Mouse (Mus musculus): ENCODE results near the gene Slc44a1. TPM values are rescaled to one million over a fixed set of nuclear protein-coding genes. Genes with fewer than 3 reads are reported as not detected.

The Slc44a1 gene
- polyA plus RNA-seq (2021): 28.9 TPM

DNA sequence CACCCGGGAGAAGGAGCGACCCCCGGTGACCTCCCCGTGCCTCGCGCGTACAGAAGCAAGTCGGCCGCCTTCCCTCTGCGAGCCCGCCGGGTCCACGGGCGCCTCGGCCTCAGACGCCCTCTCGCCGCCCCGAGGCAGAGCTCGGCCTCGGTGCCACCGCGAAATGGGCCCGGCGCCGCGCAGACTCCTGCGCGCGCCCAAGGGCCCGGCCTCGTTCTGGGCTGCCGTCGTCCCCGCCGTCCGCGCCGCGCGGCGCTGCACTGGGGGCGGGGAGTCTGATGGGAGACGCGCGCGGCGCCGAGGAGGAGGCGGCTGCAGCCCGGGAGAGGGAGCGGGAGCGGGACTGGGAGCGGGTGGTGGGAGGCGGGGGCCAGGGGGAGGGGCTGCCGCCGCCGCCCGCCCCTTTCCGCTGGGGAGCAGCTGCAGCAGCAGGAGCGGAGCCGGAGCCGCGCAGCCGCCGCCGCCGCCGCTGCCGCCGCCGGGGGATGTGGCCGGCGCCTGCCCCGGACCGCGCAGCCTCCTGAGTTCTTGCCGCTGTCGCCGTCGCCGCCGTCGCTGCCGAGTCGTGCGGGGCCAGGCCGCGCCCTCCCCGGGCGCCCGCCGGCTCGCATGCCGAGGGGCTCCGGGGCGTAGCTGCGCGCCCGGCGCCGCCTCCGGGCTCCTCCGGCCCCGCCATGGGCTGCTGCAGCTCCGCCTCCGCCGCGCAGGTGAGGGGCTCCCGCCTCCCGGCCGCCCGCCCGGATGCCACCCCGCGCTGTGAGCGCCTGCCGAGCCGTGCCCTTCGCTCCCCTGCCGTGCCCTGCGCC lies at the start of gene Slc44a1:
TSS of gene Slc44a1 (plus strand) at position 404 of the 806 bp plus-strand sequence.
- ATAC-seq (peak; percentile 96), DNase-seq (ENCODE audit: low read depth, low spot score) (peak; percentile 20)
- in situ Hi-C loops (cut with MboI; ENCODE audit: low pct_unique_long_range_greater_than_20kb): no loop called here
- no peak for TF ChIP-seq CTCF (IDR thresholded peaks at IDR 0.05)
- POLR2A ChIA-PET: interaction anchor here (1.2 kb wide), 2 partner anchors 24 to 142 kb away, joined by 3 to 6 read pairs; no protein-coding TSS in a partner anchor
- H3K27me3 ChIP-seq: no peaks in the 10 kb centered on the region
- CTCF ChIA-PET: interaction anchor here (0.8 kb wide), 1 partner anchor 238 kb away, joined by 3 read pairs; no protein-coding TSS in a partner anchor

DNA sequence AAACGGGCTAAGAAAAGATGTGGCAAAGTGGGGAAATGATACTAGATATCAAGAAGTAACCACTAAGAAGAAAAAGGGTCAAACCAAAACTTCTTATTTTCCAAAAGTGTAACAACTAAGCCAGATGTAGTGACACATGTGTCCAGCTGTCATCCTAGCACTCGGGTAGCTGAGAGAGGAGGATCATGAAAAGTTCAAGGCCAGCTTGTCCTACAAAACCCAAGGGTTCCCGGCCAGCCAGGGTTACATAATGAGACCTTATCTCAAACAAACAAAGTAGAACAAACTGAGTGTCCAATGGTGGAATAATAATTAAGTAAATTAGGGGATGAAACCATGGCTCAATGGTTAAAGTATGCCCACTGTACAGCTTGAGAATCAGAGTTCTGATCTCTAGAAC lies 45.2 kb upstream of the Slc44a1 start:
- CTCF ChIA-PET: interaction anchor here (1.0 to 2.7 kb wide), 4 partner anchors 10 to 149 kb away, joined by 3 to 13 read pairs (median 7); no protein-coding TSS in a partner anchor
- ATAC-seq: no peak
- TF ChIP-seq CTCF (IDR thresholded peaks at IDR 0.05): no peak

DNA sequence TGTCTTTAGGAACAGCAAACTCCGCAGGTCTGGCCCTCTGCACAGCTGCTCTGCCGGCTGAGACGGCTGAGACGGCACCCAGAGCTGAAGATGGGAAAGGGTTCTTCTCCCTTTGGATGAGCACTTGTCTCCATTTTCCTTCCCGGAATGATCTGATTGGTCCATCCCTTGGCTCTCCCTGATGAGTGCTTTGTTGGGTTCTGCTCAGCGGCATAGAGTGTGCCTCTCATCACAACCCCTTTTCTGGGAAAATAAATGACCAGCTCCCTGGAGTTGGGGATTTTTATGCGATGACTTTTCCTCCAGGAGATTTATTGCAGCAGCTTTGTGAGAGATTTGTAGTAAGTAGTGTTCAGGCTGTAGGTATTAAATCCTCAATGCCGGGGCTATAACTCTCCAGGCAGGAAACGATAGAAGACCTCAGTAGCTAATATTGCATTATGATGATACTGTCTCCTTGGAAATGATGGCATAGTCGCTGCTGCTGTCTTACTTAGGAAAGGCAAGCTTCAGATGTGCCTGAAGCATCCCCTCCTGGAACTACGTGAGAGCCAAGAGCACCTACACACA lies 43.5 kb upstream of the Slc44a1 start:
- CTCF ChIA-PET: interaction anchor here (2.6 to 2.7 kb wide), 3 partner anchors 8 to 12 kb away, joined by 10 to 13 read pairs (median 11); no protein-coding TSS in a partner anchor

More for the DNA sequence above, 45.2 kb upstream of the Slc44a1 start:
- no peak for DNase-seq (ENCODE audit: low read depth, low spot score)
- in situ Hi-C loops (cut with MboI; ENCODE audit: low pct_unique_long_range_greater_than_20kb): no loop called here
- H3K27me3 ChIP-seq: no peaks in the 10 kb centered on the region
- POLR2A ChIA-PET: no interaction called here

DNA sequence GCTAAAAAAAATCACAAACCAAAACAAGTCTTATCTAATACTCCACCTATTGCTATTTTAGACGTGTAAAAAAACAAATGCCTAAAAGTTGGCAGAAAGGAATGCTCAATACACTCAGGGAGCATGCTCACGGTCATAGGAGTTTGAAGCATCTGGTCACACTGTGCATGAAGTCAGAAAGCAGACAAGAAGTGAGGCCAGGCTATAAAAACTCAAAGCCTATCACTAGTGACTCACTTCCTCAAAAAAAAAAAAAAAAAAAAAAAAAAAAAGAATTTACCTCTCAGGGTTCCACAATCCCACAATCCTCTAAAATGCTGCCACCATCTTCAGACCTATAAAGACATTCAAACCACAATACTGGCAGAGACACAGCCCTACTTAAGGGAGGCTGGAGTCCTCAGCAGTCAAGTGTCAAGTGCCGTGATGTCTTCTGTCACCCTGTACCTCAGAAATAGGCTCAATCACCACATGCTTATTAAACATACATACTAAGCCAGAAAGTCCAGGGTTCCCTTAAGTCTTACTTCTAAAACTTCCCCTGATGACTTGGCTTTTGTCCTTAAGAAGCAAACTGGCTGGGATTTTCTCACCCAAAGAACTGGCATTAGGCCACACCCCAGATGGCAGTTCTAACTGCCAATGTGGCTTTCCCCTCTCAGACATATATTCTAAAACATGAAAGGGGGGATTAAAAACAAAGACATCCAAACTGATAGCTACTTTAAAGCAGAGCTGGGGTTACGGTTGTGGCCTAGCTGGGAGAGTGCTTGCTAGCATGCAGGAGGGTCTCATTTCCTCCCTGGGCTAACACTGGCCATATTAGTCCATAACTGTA lies 42.7 kb upstream of the Slc44a1 start:
- ATAC-seq: no peak
- H3K27me3 ChIP-seq: no peaks in the 10 kb centered on the region
- in situ Hi-C loops (cut with MboI; ENCODE audit: low pct_unique_long_range_greater_than_20kb): no loop called here
- CTCF ChIA-PET: interaction anchor here (2.6 to 2.7 kb wide), 2 partner anchors 8 to 13 kb away, joined by 10 to 11 read pairs; no protein-coding TSS in a partner anchor
- POLR2A ChIA-PET: no interaction called here
- DNase-seq (ENCODE audit: low read depth, low spot score): no peak
- no peak for TF ChIP-seq CTCF (IDR thresholded peaks at IDR 0.05)

More for the DNA sequence above, 43.5 kb upstream of the Slc44a1 start:
- no peak for TF ChIP-seq CTCF (IDR thresholded peaks at IDR 0.05)
- ATAC-seq (no peak), DNase-seq (ENCODE audit: low read depth, low spot score) (no peak)
- POLR2A ChIA-PET: no interaction called here
- in situ Hi-C loops (cut with MboI; ENCODE audit: low pct_unique_long_range_greater_than_20kb): no loop called here
- no peaks in the 10 kb centered on the region for H3K27me3 ChIP-seq

DNA sequence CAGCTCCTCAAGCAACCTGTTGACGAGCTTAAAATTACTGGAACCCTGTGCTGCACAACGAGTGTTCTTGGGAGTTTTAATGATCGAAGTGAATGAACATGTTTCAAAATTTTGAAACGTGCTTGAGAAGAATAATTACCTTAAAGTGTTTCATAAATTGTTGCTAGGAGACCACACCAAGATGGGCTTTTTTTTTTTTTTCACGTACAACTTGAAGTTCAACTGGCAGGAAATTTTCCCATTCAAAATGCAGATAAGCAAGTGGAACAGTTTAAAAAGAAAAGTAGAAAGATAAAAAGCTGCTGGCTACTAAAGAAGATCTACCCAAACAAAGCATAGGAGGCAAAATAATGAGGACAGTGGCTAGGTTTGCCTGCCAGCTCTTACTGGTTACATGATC lies 41.7 kb upstream of the Slc44a1 start:
- ATAC-seq (no peak), DNase-seq (ENCODE audit: low read depth, low spot score) (no peak)
- ChIA-PET CTCF (interaction anchor here (2.6 kb wide), 1 partner anchor 14 kb away, joined by 10 read pairs; no protein-coding TSS in a partner anchor), POLR2A (no interaction called here)
- H3K27me3 ChIP-seq: no peaks in the 10 kb centered on the region
- no peak for TF ChIP-seq CTCF (IDR thresholded peaks at IDR 0.05)
- in situ Hi-C loops (cut with MboI; ENCODE audit: low pct_unique_long_range_greater_than_20kb): no loop called here

DNA sequence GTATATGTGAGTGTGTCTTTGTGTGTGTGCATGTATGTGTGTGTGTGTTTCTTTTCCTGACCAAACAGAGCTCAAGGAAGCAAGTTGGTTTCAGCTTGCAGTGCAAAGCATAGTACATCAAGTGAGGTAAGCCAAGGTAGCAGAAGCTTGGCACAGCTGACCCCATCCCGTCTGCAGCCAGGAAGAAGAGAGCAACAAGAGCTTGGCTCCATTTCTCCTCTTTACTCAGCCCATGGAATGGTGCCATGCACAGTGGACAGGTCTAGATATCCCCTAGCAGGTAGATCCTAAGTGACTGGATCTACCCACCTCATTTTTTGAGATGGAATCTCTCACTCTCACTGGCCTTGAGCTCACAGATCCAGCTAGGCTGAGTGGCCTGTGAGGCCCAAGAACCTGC lies 40.8 kb upstream of the Slc44a1 start:
- no peaks in the 10 kb centered on the region for H3K27me3 ChIP-seq
- no peak for ATAC-seq
- DNase-seq (ENCODE audit: low read depth, low spot score): no peak
- ChIA-PET CTCF (interaction anchor here (1.1 to 1.4 kb wide), 2 partner anchors 14 to 16 kb away, joined by 3 to 4 read pairs; no protein-coding TSS in a partner anchor), POLR2A (interaction anchor here (0.5 kb wide), 1 partner anchor 126 kb away, joined by 3 read pairs; no protein-coding TSS in a partner anchor)
- in situ Hi-C loops (cut with MboI; ENCODE audit: low pct_unique_long_range_greater_than_20kb): no loop called here
- no peak for TF ChIP-seq CTCF (IDR thresholded peaks at IDR 0.05)

DNA sequence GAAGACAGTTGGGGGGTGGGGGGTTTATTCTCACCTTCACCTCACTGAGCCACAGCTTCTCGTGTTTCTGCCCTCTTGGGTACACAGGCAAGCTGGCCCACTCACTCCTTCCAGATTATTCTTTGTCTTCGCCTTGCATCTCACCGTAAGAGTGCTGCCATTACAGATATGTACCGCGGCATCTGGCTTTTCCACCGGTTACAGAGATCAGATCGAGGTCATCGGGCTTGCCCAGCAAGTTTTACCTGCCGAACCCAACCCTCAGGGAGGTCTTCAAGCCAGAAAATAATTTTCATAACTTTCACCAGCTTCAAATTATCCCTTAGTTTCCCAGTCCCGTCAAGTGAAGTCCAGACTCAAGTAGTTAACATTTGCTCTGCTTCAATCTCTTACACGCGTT lies 36.8 kb upstream of the Slc44a1 start:
- no peak for DNase-seq (ENCODE audit: low read depth, low spot score)
- POLR2A ChIA-PET: no interaction called here
- TF ChIP-seq CTCF (IDR thresholded peaks at IDR 0.05): no peak
- in situ Hi-C loops (cut with MboI; ENCODE audit: low pct_unique_long_range_greater_than_20kb): no loop called here
- CTCF ChIA-PET: interaction anchor here (1.2 kb wide), 1 partner anchor 197 kb away, joined by 3 read pairs; no protein-coding TSS in a partner anchor
- ATAC-seq: no peak
- H3K27me3 ChIP-seq: no peaks in the 10 kb centered on the region

DNA sequence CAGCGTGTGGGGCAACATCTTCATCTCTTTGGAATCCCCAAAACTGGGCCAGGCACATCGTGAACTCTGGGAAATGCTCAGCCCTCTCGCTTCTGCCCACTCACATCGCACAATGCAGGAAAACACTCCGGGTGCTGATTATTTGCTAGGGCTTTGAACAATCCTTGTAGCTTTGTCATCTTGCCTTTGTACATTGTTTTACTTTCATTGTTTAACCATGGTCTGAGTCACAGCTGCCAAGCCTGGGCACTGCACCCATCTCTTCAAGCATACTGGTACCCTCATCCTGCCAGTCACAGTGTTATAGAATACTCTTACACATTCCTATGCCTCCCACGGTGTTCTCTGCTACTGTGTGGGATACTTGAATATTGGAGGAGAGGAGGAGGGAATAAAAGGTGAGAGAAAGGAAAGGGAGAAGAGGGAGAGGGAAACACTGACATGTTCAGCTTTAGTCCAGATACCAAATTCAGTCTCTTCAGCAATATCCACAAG lies 35.7 kb upstream of the Slc44a1 start:
- POLR2A ChIA-PET: interaction anchor here (0.5 kb wide), 1 partner anchor 77 kb away, joined by 3 read pairs; no protein-coding TSS in a partner anchor
- TF ChIP-seq CTCF (IDR thresholded peaks at IDR 0.05): no peak
- CTCF ChIA-PET: interaction anchor here (2.6 kb wide), 1 partner anchor 9 kb away, joined by 11 read pairs; no protein-coding TSS in a partner anchor
- no peak for ATAC-seq
- H3K27me3 ChIP-seq: no peaks in the 10 kb centered on the region
- DNase-seq (ENCODE audit: low read depth, low spot score): peak; percentile 10
- in situ Hi-C loops (cut with MboI; ENCODE audit: low pct_unique_long_range_greater_than_20kb): no loop called here

DNA sequence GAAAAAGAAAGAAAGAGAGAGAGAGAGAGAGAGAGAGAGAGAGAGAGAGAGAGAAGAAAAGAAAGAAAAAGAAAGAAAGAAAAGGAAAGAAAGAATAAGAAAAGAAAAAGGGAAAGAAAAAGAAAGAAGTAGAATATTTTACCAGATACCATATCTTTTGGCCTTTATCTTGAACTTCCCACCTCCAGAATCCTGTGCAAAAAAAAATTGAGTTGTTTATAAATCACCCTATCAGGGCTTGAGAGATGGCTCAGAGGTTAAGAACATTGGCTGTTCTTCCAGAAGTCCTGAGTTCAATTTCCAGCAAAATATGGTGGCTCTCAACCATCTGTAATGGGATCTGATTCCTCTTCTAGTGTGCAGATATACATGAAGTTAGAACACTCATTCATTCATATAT lies 33.3 kb upstream of the Slc44a1 start:
- no peak for DNase-seq (ENCODE audit: low read depth, low spot score)
- no peak for ATAC-seq
- no peak for TF ChIP-seq CTCF (IDR thresholded peaks at IDR 0.05)
- in situ Hi-C loops (cut with MboI; ENCODE audit: low pct_unique_long_range_greater_than_20kb): no loop called here
- ChIA-PET CTCF (interaction anchor here (1.0 kb wide), 1 partner anchor 194 kb away, joined by 3 read pairs; no protein-coding TSS in a partner anchor), POLR2A (no interaction called here)
- no peaks in the 10 kb centered on the region for H3K27me3 ChIP-seq

DNA sequence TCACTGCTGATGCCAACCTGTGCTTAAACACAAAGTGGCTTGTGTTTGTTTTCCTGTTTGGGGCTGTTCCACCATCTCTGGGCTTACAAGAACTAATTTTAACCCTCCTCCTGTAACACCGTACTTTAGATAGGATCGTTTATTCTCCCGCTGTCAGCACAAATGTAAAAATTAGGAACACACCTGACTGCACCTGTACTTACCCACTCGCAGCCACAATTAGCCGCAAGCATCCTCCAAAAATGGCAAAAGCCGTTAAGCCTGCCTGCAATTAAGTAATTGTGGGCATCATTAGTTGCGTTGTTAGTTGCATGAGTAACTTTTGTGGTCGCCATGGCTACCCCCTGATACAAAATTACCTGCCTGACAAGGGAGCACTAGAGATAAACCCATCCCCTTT lies 31.4 kb upstream of the Slc44a1 start:
- in situ Hi-C loops (cut with MboI; ENCODE audit: low pct_unique_long_range_greater_than_20kb): no loop called here
- no peak for TF ChIP-seq CTCF (IDR thresholded peaks at IDR 0.05)
- CTCF ChIA-PET: interaction anchor here (1.1 kb wide), 1 partner anchor 192 kb away, joined by 4 read pairs; no protein-coding TSS in a partner anchor
- no peaks in the 10 kb centered on the region for H3K27me3 ChIP-seq
- no peak for DNase-seq (ENCODE audit: low read depth, low spot score)
- no peak for ATAC-seq
- POLR2A ChIA-PET: no interaction called here

Data from Patski (cell line).